Mouse (Mus musculus): Measurements from ENCODE around the gene Clasp2.

DNA sequence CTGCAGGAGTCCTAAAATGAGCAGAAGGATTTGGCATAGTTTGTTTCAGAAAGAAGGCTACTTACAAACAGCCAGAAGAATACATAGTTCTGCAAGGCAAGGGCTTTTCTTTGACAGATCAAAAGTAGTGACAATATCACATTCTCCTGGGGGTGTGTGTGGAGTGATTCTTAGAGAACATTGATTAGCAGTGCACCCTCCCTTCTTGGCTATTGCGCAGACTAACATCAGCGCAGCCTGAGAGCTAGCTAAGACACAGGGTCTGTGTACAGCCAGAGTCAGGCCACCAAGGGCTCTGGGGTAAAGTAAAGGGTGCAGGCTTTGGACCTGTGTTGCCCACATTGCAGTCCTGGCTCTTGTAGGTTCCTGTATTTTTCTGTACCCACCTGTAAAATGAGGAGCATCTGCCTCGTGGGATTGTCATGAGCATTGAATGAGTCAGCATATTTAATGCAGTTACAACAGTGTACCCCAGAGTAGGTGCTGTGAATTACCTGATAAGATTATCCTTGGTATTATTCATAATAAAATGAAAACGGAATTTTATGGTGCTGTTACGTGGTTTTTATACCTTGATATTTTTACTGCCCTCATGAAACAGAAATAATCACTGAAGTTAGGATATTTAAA is 122.2 kb downstream of the Clasp2 start:
- no peak for TF ChIP-seq POLR2A (IDR thresholded peaks at IDR 0.05; ENCODE audit: low read depth, low read length)
- no peak for TF ChIP-seq CTCF (IDR thresholded peaks at IDR 0.05; ENCODE audit: extremely low read depth, insufficient read length, insufficient replicate concordance, low read depth, low read length)

Measured in small intestine, adult 2 months (tissue).